In genomic region chr8:95242099-95242825, GRCm38 (mm10) we compare ENCODE assay signal across 12 mouse cellular contexts. TPM values are rescaled to one million over a fixed set of nuclear protein-coding genes. Genes with fewer than 3 reads are reported as not detected.
DNase-seq lines count a peak whose midpoint lies in the region; ATAC-seq lines count a peak whose summit lies in the region.
"Had no signal": no experiment of that assay in that cellular context is flagged by ENCODE, and none has a peak within 500 bp of the region (broad histone marks: within the 10 kb centered on the region; RNA-seq: fewer than 3 reads in every experiment).

No protein-coding gene starts in this region.

- peak overlapping the region; percentile 78 for H3K27ac ChIP-seq in forebrain, embryonic 10.5 days
- H3K27ac ChIP-seq in hindbrain, embryonic 14.5 days: peak overlapping the region; percentile 95
- H3K27ac ChIP-seq in midbrain, embryonic 13.5 days: peak overlapping the region; percentile 96
- H3K27ac ChIP-seq: embryonic facial prominence, embryonic 13.5 days; heart, embryonic 10.5 days; limb, embryonic 15.5 days had no signal

- no peak for ATAC-seq in hindbrain, embryonic 14.5 days (ENCODE audit: low FRiP score)
- no peak for ATAC-seq in midbrain, embryonic 13.5 days

- H3K4me1 ChIP-seq in forebrain, embryonic 10.5 days: peaks cover 32% of the 10 kb centered on the region
- peaks cover 35% of the 10 kb centered on the region for H3K4me1 ChIP-seq in hindbrain, embryonic 14.5 days (replicated peaks; ENCODE audit: control insufficient read depth, insufficient read depth, low read length)
- H3K4me1 ChIP-seq in midbrain, embryonic 13.5 days (replicated peaks): peaks cover 36% of the 10 kb centered on the region

- no peak overlapping the region for H3K4me2 ChIP-seq in hindbrain, embryonic 14.5 days (replicated peaks)
- no peak overlapping the region for H3K4me2 ChIP-seq in midbrain, embryonic 13.5 days (replicated peaks)
- H3K4me2 ChIP-seq: embryonic facial prominence, embryonic 13.5 days; limb, embryonic 15.5 days had no signal

- H3K36me3 ChIP-seq in forebrain, embryonic 10.5 days (replicated peaks): no peaks in the 10 kb centered on the region
- no peaks in the 10 kb centered on the region for H3K36me3 ChIP-seq in hindbrain, embryonic 14.5 days (replicated peaks; ENCODE audit: control insufficient read depth, insufficient read depth)
- H3K36me3 ChIP-seq in midbrain, embryonic 13.5 days: no peaks in the 10 kb centered on the region
- H3K36me3 ChIP-seq: embryonic facial prominence, embryonic 13.5 days; heart, embryonic 10.5 days; limb, embryonic 15.5 days had no signal

- WGBS in forebrain, embryonic 10.5 days: 88% methylated on average over 26 of the region's 26 CpGs
- WGBS in hindbrain, embryonic 14.5 days: 75% methylated on average over 26 of the region's 26 CpGs
- WGBS in midbrain, embryonic 13.5 days: 85% methylated on average over 26 of the region's 26 CpGs

- no peak overlapping the region for H3K4me3 ChIP-seq in forebrain, embryonic 10.5 days
- no peak overlapping the region for H3K4me3 ChIP-seq in hindbrain, embryonic 14.5 days (replicated peaks; ENCODE audit: low read length)
- no peak overlapping the region for H3K4me3 ChIP-seq in midbrain, embryonic 13.5 days (replicated peaks)
- H3K4me3 ChIP-seq: embryonic facial prominence, embryonic 13.5 days; heart, embryonic 10.5 days; limb, embryonic 15.5 days had no signal

- no peaks in the 10 kb centered on the region for H3K9me3 ChIP-seq in forebrain, embryonic 10.5 days
- H3K9me3 ChIP-seq in hindbrain, embryonic 14.5 days (ENCODE audit: control insufficient read depth, low read length): no peaks in the 10 kb centered on the region
- H3K9me3 ChIP-seq in midbrain, embryonic 13.5 days: no peaks in the 10 kb centered on the region
- H3K9me3 ChIP-seq: embryonic facial prominence, embryonic 13.5 days; heart, embryonic 10.5 days; limb, embryonic 15.5 days had no signal

- H3K9ac ChIP-seq in hindbrain, embryonic 14.5 days: peak overlapping the region; percentile 8; the same call in 1 of the 2 replicates
- no peak overlapping the region for H3K9ac ChIP-seq in midbrain, embryonic 13.5 days (replicated peaks)
- H3K9ac ChIP-seq: embryonic facial prominence, embryonic 13.5 days; limb, embryonic 15.5 days had no signal

- peak; percentile 38 for DNase-seq in ES-CJ7 (ENCODE audit: low read depth, low spot score)
- no peak for DNase-seq in forebrain, embryonic 10.5 days (ENCODE audit: extremely low spot score, low spot score)
- no peak for DNase-seq in hindbrain, embryonic 14.5 days (ENCODE audit: low spot score)
- no peak for DNase-seq in urinary bladder, postnatal 10 days (ENCODE audit: low spot score)
- no peak for DNase-seq in frontal cortex, postnatal 36 days (ENCODE audit: low spot score in 2 of 2)
- no peak for DNase-seq in layer of hippocampus, postnatal 10 days (ENCODE audit: low spot score in 2 of 2)
- no peak for DNase-seq in c-Kit-positive CD71-positive TER-119-positive erythroid progenitor cells, embryonic 14.5 days (ENCODE audit: low spot score)
- DNase-seq: cerebellum, adult 9-10 months had no signal

- H3K27me3 ChIP-seq in forebrain, embryonic 10.5 days (ENCODE audit: poor library complexity, severe bottlenecking): no peaks in the 10 kb centered on the region
- H3K27me3 ChIP-seq in hindbrain, embryonic 14.5 days (ENCODE audit: control insufficient read depth, insufficient read depth, low read length): no peaks in the 10 kb centered on the region
- no peaks in the 10 kb centered on the region for H3K27me3 ChIP-seq in midbrain, embryonic 13.5 days
- H3K27me3 ChIP-seq: embryonic facial prominence, embryonic 13.5 days; limb, embryonic 15.5 days had no signal

RNA-seq across cellular contexts. Expression of gene Kifc3, which starts 39.6 kb away (rescaled TPM):
- polyA plus RNA-seq in forebrain, embryonic 10.5 days (2016; fragmentation: Nextera tagmentation; extraction: Ambion mirVana): 4.4 and 5.5 TPM in 2 replicates
- 22.0 and 24.2 TPM in 2 replicates for polyA plus RNA-seq in hindbrain, embryonic 14.5 days (2014; fragmentation: Nextera tagmentation; extraction: Ambion mirVana)
- polyA plus RNA-seq in midbrain, embryonic 13.5 days (2015; fragmentation: Nextera tagmentation; extraction: Ambion mirVana): 12.6 and 14.3 TPM in 2 replicates
- total RNA-seq in layer of hippocampus, postnatal 10 days (2021): 10 to 100 TPM; 72.4 to 90.2 TPM
